Comparison of ENCODE assay signal across 8 mouse cellular contexts in genomic region chr9:89687503-89688226, GRCm38 (mm10). TPM values are rescaled to one million over a fixed set of nuclear protein-coding genes. Genes with fewer than 3 reads are reported as not detected.
DNase-seq lines count a peak whose midpoint lies in the region; ATAC-seq lines count a peak whose summit lies in the region.

No protein-coding gene starts in this region.

- ATAC-seq in hematopoietic stem cell, adult 5-6 weeks (replicated peaks in 1 of 2; ENCODE audit: insufficient read depth in 1 of 2, low FRiP score in 2 of 2, low TSS enrichment in 1 of 2, low read depth in 1 of 2, poor library complexity in 2 of 2, severe bottlenecking in 2 of 2), result peak; percentile 90 to 94

- peak; percentile 51 to 61 for DNase-seq in cerebellum, postnatal 10 days
- no peak for DNase-seq in cerebellum, adult 18-20 months
- peak; percentile 25 to 36 for DNase-seq in spleen, postnatal 36 days (ENCODE audit: low spot score in 2 of 2)
- no peak for DNase-seq in spleen, postnatal 4 days (ENCODE audit: low spot score in 2 of 2)
- DNase-seq in neural tube, embryonic 10.5 days (ENCODE audit: extremely low spot score, low spot score), result peak; percentile 15
- no peak for DNase-seq in layer of hippocampus, postnatal 25 days (ENCODE audit: extremely low spot score in 1 of 2, low spot score in 1 of 2)
- DNase-seq in testis, postnatal 10 days (ENCODE audit: low spot score), result no peak

RNA-seq across cellular contexts. Expression of gene Tmed3, which starts 17.2 kb away (rescaled TPM):
- 79.0 and 101 TPM in 2 replicates for total RNA-seq in hematopoietic stem cell, adult 5-6 weeks (2017)
- 10 to 100 TPM; 23.6 to 29.3 TPM for total RNA-seq in layer of hippocampus, postnatal 25 days (2021)

RNA-seq across cellular contexts. Expression of gene Ankrd34c, which starts 50.6 kb away (rescaled TPM):
- not detected in 2 replicates for total RNA-seq in hematopoietic stem cell, adult 5-6 weeks (2017)
- under 1 TPM; 0.86 to 0.96 TPM for total RNA-seq in layer of hippocampus, postnatal 25 days (2021)

Comparison
In these comparisons a context has a peak if more than half of its experiments do, and no peak if none do; other contexts are left out.
1. DNase-seq: peak in cerebellum, postnatal 10 days (2 of 2), spleen, postnatal 36 days (2 of 2) and neural tube, embryonic 10.5 days (single experiment); none in cerebellum, adult 18-20 months (0 of 2), spleen, postnatal 4 days (0 of 2), layer of hippocampus, postnatal 25 days (0 of 2) and testis, postnatal 10 days (single experiment).